Mouse (Mus musculus): ENCODE results near the gene Fanca. TPM values are rescaled to one million over a fixed set of nuclear protein-coding genes. Genes with fewer than 3 reads are reported as not detected.
"Not testable (repeated sequence)": the region's sequence is repeated elsewhere in the genome, so short reads cannot be mapped to it uniquely, and the experiment has no call there.

Gene Fanca
- polyA plus RNA-seq, 1 experiment from 2014 or later, result 36.7 TPM

GRCm38 (mm10) chr8:123239398-123239797 lies 79.0 kb downstream of the Fanca start:
- H3K27me3 ChIP-seq (ENCODE audit: control insufficient read depth, insufficient read depth, low read length), result peaks cover 14% of the 10 kb centered on the region
- H3K36me3 ChIP-seq (ENCODE audit: control insufficient read depth, insufficient read depth, low read length), result 0 out of 2 replicates have a peak, but pooled peaks cover 2% of the 10 kb centered on the region
- ATAC-seq (ENCODE audit: insufficient read depth, low FRiP score, low TSS enrichment), result no peak
- no peaks in the 10 kb centered on the region for H3K9me3 ChIP-seq (ENCODE audit: control insufficient read depth, low read length)
- no peak overlapping the region for H3K27ac ChIP-seq (ENCODE audit: low read depth, low read length)
- H3K4me3 ChIP-seq (ENCODE audit: low read depth, low read length), result no peak overlapping the region
- no peak for DNase-seq (ENCODE audit: low spot score)
- no peak overlapping the region for H3K4me2 ChIP-seq (ENCODE audit: low read depth)
- H3K4me1 ChIP-seq (ENCODE audit: control insufficient read depth, insufficient read depth, low read length), result peaks cover 9% of the 10 kb centered on the region; the same call in 1 of the 2 replicates
- WGBS, result 88% methylated on average over 10 of the region's 10 CpGs
- H3K9ac ChIP-seq (ENCODE audit: low read length), result no peak overlapping the region

GRCm38 (mm10) chr8:123235520-123236497 lies 82.6 kb downstream of the Fanca start, which contains the start of gene Spata2l:
Gene Spata2l (minus strand): TSS chr8:123236233.
- peak; percentile 89 for DNase-seq (ENCODE audit: low spot score)
- no peak within 1 kb of the TSS for H3K27ac ChIP-seq (ENCODE audit: low read depth, low read length)
- H3K9me3 ChIP-seq (ENCODE audit: control insufficient read depth, low read length), result no peaks in the 10 kb centered on the region
- peaks cover 9% of the 10 kb centered on the region; the same call in 1 of the 2 replicates for H3K4me1 ChIP-seq (ENCODE audit: control insufficient read depth, insufficient read depth, low read length)
- peaks cover 14% of the 10 kb centered on the region for H3K27me3 ChIP-seq (ENCODE audit: control insufficient read depth, insufficient read depth, low read length)
- H3K36me3 ChIP-seq (ENCODE audit: control insufficient read depth, insufficient read depth, low read length), result no peaks in the 10 kb centered on the region
- ATAC-seq (ENCODE audit: insufficient read depth, low FRiP score, low TSS enrichment), result peak; percentile 84
- peak within 1 kb of the TSS; percentile 39 for H3K4me3 ChIP-seq (ENCODE audit: low read depth, low read length)
- H3K9ac ChIP-seq (ENCODE audit: low read length), result peak within 1 kb of the TSS; percentile 49
- 2% methylated on average over 57 of the region's 57 CpGs for WGBS
- peak within 1 kb of the TSS; percentile 75 for H3K4me2 ChIP-seq (ENCODE audit: low read depth)

- DNase-seq (ENCODE audit: low spot score) (no peak), ATAC-seq (ENCODE audit: insufficient read depth, low FRiP score, low TSS enrichment) (no peak)
- Histone ChIP-seq H3K27ac (ENCODE audit: low read depth, low read length) (no peak overlapping the region), H3K27me3 (ENCODE audit: control insufficient read depth, insufficient read depth, low read length) (peaks cover 14% of the 10 kb centered on the region), H3K36me3 (ENCODE audit: control insufficient read depth, insufficient read depth, low read length) (no peaks in the 10 kb centered on the region), H3K4me2 (ENCODE audit: low read depth) (peak overlapping the region; percentile 75), H3K9me3 (ENCODE audit: control insufficient read depth, low read length) (no peaks in the 10 kb centered on the region), H3K9ac (ENCODE audit: low read length) (no peak overlapping the region), H3K4me3 (ENCODE audit: low read depth, low read length) (peak overlapping the region; percentile 39), H3K4me1 (ENCODE audit: control insufficient read depth, insufficient read depth, low read length) (peaks cover 9% of the 10 kb centered on the region; the same call in 1 of the 2 replicates)
- 37% methylated on average over 13 of the region's 13 CpGs for WGBS
Observed at GRCm38 (mm10) chr8:123234918-123235519, 83.4 kb downstream of the Fanca start.

- Histone ChIP-seq H3K27me3 (ENCODE audit: control insufficient read depth, insufficient read depth, low read length) (peaks cover 14% of the 10 kb centered on the region), H3K4me1 (ENCODE audit: control insufficient read depth, insufficient read depth, low read length) (peaks cover 9% of the 10 kb centered on the region; the same call in 1 of the 2 replicates)
Observed at GRCm38 (mm10) chr8:123233760-123234159, 84.6 kb downstream of the Fanca start.

GRCm38 (mm10) chr8:123233300-123233699 lies 85.1 kb downstream of the Fanca start:
- WGBS, result 57% methylated on average over 13 of the region's 13 CpGs
- Histone ChIP-seq H3K27ac (ENCODE audit: low read depth, low read length) (no peak overlapping the region), H3K4me1 (ENCODE audit: control insufficient read depth, insufficient read depth, low read length) (peaks cover 9% of the 10 kb centered on the region; the same call in 1 of the 2 replicates), H3K9ac (ENCODE audit: low read length) (no peak overlapping the region), H3K4me2 (ENCODE audit: low read depth) (no peak overlapping the region), H3K9me3 (ENCODE audit: control insufficient read depth, low read length) (no peaks in the 10 kb centered on the region), H3K36me3 (ENCODE audit: control insufficient read depth, insufficient read depth, low read length) (peaks cover 3% of the 10 kb centered on the region; the same call in 1 of the 2 replicates), H3K4me3 (ENCODE audit: low read depth, low read length) (no peak overlapping the region), H3K27me3 (ENCODE audit: control insufficient read depth, insufficient read depth, low read length) (peaks cover 14% of the 10 kb centered on the region)
- no peak for DNase-seq (ENCODE audit: low spot score)
- ATAC-seq (ENCODE audit: insufficient read depth, low FRiP score, low TSS enrichment), result no peak

More at GRCm38 (mm10) chr8:123233760-123234159, 84.6 kb downstream of the Fanca start:
- H3K9ac ChIP-seq (ENCODE audit: low read length), result no peak overlapping the region
- H3K9me3 ChIP-seq (ENCODE audit: control insufficient read depth, low read length), result no peaks in the 10 kb centered on the region
- 80% methylated on average over 11 of the region's 11 CpGs for WGBS
- ATAC-seq (ENCODE audit: insufficient read depth, low FRiP score, low TSS enrichment) (no peak), DNase-seq (ENCODE audit: low spot score) (no peak)
- no peak overlapping the region for H3K4me2 ChIP-seq (ENCODE audit: low read depth)
- H3K27ac ChIP-seq (ENCODE audit: low read depth, low read length), result no peak overlapping the region
- H3K36me3 ChIP-seq (ENCODE audit: control insufficient read depth, insufficient read depth, low read length), result peaks cover 3% of the 10 kb centered on the region; the same call in 1 of the 2 replicates
- H3K4me3 ChIP-seq (ENCODE audit: low read depth, low read length), result no peak overlapping the region

GRCm38 (mm10) chr8:123232553-123232952 lies 85.8 kb downstream of the Fanca start:
- ATAC-seq (ENCODE audit: insufficient read depth, low FRiP score, low TSS enrichment) (no peak), DNase-seq (ENCODE audit: low spot score) (no peak)
- Histone ChIP-seq H3K9ac (ENCODE audit: low read length) (peak overlapping the region; percentile 18; the same call in 1 of the 2 replicates), H3K27ac (ENCODE audit: low read depth, low read length) (no peak overlapping the region), H3K36me3 (ENCODE audit: control insufficient read depth, insufficient read depth, low read length) (peaks cover 3% of the 10 kb centered on the region; the same call in 1 of the 2 replicates), H3K27me3 (ENCODE audit: control insufficient read depth, insufficient read depth, low read length) (peaks cover 14% of the 10 kb centered on the region), H3K9me3 (ENCODE audit: control insufficient read depth, low read length) (no peaks in the 10 kb centered on the region), H3K4me2 (ENCODE audit: low read depth) (no peak overlapping the region), H3K4me3 (ENCODE audit: low read depth, low read length) (no peak overlapping the region), H3K4me1 (ENCODE audit: control insufficient read depth, insufficient read depth, low read length) (peaks cover 9% of the 10 kb centered on the region; the same call in 1 of the 2 replicates)
- 21% methylated on average over 7 of the region's 7 CpGs for WGBS

GRCm38 (mm10) chr8:123231742-123232141 lies 86.6 kb downstream of the Fanca start:
- Histone ChIP-seq H3K27me3 (ENCODE audit: control insufficient read depth, insufficient read depth, low read length) (peaks cover 14% of the 10 kb centered on the region), H3K9ac (ENCODE audit: low read length) (no peak overlapping the region), H3K36me3 (ENCODE audit: control insufficient read depth, insufficient read depth, low read length) (peaks cover 5% of the 10 kb centered on the region; the same call in 1 of the 2 replicates), H3K27ac (ENCODE audit: low read depth, low read length) (no peak overlapping the region), H3K4me2 (ENCODE audit: low read depth) (no peak overlapping the region), H3K4me3 (ENCODE audit: low read depth, low read length) (no peak overlapping the region), H3K4me1 (ENCODE audit: control insufficient read depth, insufficient read depth, low read length) (peaks cover 9% of the 10 kb centered on the region; the same call in 1 of the 2 replicates), H3K9me3 (ENCODE audit: control insufficient read depth, low read length) (no peaks in the 10 kb centered on the region)
- WGBS, result 43% methylated on average over 5 of the region's 5 CpGs
- DNase-seq (ENCODE audit: low spot score) (no peak), ATAC-seq (ENCODE audit: insufficient read depth, low FRiP score, low TSS enrichment) (no peak)

GRCm38 (mm10) chr8:123230326-123230725 lies 88.0 kb downstream of the Fanca start:
- not testable (repeated sequence) for DNase-seq (ENCODE audit: low spot score); H3K4me3 ChIP-seq (ENCODE audit: low read depth, low read length); H3K27ac ChIP-seq (ENCODE audit: low read depth, low read length); H3K9ac ChIP-seq (ENCODE audit: low read length); H3K4me1 ChIP-seq (ENCODE audit: control insufficient read depth, insufficient read depth, low read length); H3K4me2 ChIP-seq (ENCODE audit: low read depth); H3K9me3 ChIP-seq (ENCODE audit: control insufficient read depth, low read length); ATAC-seq (ENCODE audit: insufficient read depth, low FRiP score, low TSS enrichment); H3K36me3 ChIP-seq (ENCODE audit: control insufficient read depth, insufficient read depth, low read length); H3K27me3 ChIP-seq (ENCODE audit: control insufficient read depth, insufficient read depth, low read length)
- 81% methylated on average over 9 of the region's 11 CpGs for WGBS

Measured in neural tube, embryonic 11.5 days (tissue).